Mouse (Mus musculus) midbrain, embryonic 11.5 days (tissue): ENCODE results near the gene Dbf4. TPM values are rescaled to one million over a fixed set of nuclear protein-coding genes. Genes with fewer than 3 reads are reported as not detected.
A peak's percentile ranks its signal among the peaks of the same experiment; 100 is the strongest.

Experiments used
- ATAC-seq: fragments of 200-750 bp; cut with Nextera tagmentation; 2 replicates; pipeline ENCODE4 v1.8.0; 2017; ENCODE audit warnings: moderate TSS enrichment, moderate library complexity; ENCODE audit not compliant: low FRiP score
- DNase-seq: peaks from one replicate; pipeline ENCODE4 v3.0.0; 2015; ENCODE audit warnings: low spot score; ENCODE audit errors: missing footprints
- H3K27ac ChIP-seq: fragments of 300-500 bp; sonication (generic); 2 replicates; pipeline ENCODE4 v1.5.1; 2014; ENCODE audit warnings: low read depth, low read length
- H3K27me3 ChIP-seq: fragments of 300-500 bp; sonication (generic); 2 replicates; pipeline ENCODE4 v1.6.1; 2014; ENCODE audit warnings: mild to moderate bottlenecking, low read length, moderate library complexity, mixed read lengths; ENCODE audit not compliant: control insufficient read depth, insufficient read depth
- H3K36me3 ChIP-seq: fragments of 300-500 bp; sonication (generic); 2 replicates; pipeline ENCODE4 v1.6.1; 2014; ENCODE audit warnings: mild to moderate bottlenecking, low read length, moderate library complexity, mixed read lengths; ENCODE audit not compliant: control insufficient read depth, insufficient read depth
- H3K4me1 ChIP-seq: fragments of 300-500 bp; sonication (generic); 2 replicates; pipeline ENCODE4 v1.6.1; 2014; ENCODE audit warnings: low read length; ENCODE audit not compliant: control insufficient read depth, insufficient read depth
- H3K4me2 ChIP-seq: fragments of 300-500 bp; sonication (generic); 2 replicates; pipeline ENCODE4 v1.6.1; 2014; ENCODE audit warnings: mild to moderate bottlenecking, moderate library complexity
- H3K4me3 ChIP-seq: fragments of 300-500 bp; sonication (generic); 2 replicates; pipeline ENCODE4 v1.5.1; 2014; ENCODE audit warnings: low read depth, low read length
- H3K9ac ChIP-seq: fragments of 300-500 bp; sonication (generic); 2 replicates; pipeline ENCODE4 v1.6.1; 2014; ENCODE audit warnings: low read length
- H3K9me3 ChIP-seq: fragments of 300-500 bp; sonication (generic); 2 replicates; pipeline ENCODE4 v1.6.1; 2016; ENCODE audit warnings: low read length; ENCODE audit not compliant: control insufficient read depth
- WGBS: fragments of 180-500 bp; shearing (Covaris S2); extraction: QIAGEN DNeasy Blood & Tissue Kit; methylation state at CpG from one replicate; pipeline ENCODE4 v1.1.7; 2014; 5-methylcytosine and 5-hydroxymethylcytosine counted together
- polyA plus RNA-seq: library from polyadenylated mRNA; unstranded; fragments of >200 nt; fragmentation: Nextera tagmentation; extraction: Ambion mirVana; gene quantifications from 2 replicates; pipeline ENCODE4 v1.2.1, GENCODE M21; 2014

Gene Dbf4
- polyA plus RNA-seq, 1 experiment from 2014 or later: 79.2 TPM

DNA sequence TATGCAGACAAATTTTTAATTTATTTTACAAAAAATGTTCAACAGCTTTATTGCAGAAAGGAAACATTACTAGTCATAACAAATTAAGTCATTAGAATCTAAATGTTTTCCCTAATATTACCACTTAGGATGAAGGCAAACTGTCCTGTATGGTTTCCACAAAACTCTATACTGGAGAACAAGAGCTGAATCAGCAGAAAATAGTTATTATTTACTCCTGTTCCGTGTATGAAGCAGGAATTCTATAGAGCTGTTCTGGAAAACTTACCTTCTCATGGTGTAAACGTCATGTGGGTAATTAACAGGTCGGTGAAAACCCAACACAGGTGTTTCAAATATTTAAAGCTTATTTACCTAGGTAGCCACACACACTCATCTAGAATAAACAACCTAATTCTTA lies 1.1 kb downstream of the Dbf4 start:
- no peaks in the 10 kb centered on the region; the same call in 1 of the 2 replicates for H3K4me1 ChIP-seq
- peaks cover 3% of the 10 kb centered on the region; the same call in 1 of the 2 replicates for H3K36me3 ChIP-seq
- no peaks in the 10 kb centered on the region for H3K9me3 ChIP-seq
- H3K27ac ChIP-seq: no peak overlapping the region
- DNase-seq (no peak), ATAC-seq (no peak)
- H3K9ac ChIP-seq: peak overlapping the region; percentile 96
- no peaks in the 10 kb centered on the region for H3K27me3 ChIP-seq
- peak overlapping the region; percentile 77 for H3K4me3 ChIP-seq
- WGBS: 21% methylated on average over 3 of the region's 3 CpGs
- H3K4me2 ChIP-seq: peak overlapping the region; percentile 62

DNA sequence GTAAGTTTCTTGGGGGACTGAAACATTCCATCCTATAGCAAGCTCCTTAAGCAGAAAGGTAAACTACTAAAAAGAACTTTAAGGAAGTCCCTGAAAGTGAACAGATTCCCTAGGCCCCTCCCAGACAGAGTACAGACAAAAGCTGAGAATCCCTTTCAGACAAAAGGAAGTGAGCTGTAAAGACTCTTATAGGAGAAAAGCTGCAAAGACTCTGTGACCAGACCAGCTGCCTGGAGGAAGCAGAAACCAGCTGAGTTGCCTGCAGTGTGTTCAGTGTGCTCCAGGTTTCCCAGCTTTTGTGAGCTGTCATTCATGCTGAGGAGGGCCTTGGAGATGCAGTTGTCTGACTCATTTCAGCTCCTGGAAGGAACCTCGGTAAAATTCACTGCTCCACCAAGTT lies 5.1 kb downstream of the Dbf4 start:
- 31% methylated on average over 1 of the region's 1 CpGs for WGBS
- Histone ChIP-seq H3K9ac (no peak overlapping the region), H3K4me3 (no peak overlapping the region), H3K27me3 (no peaks in the 10 kb centered on the region), H3K9me3 (no peaks in the 10 kb centered on the region), H3K4me1 (no peaks in the 10 kb centered on the region), H3K4me2 (no peak overlapping the region), H3K36me3 (peaks cover 3% of the 10 kb centered on the region; the same call in 1 of the 2 replicates), H3K27ac (no peak overlapping the region)
- ATAC-seq (no peak), DNase-seq (peak; percentile 81)

DNA sequence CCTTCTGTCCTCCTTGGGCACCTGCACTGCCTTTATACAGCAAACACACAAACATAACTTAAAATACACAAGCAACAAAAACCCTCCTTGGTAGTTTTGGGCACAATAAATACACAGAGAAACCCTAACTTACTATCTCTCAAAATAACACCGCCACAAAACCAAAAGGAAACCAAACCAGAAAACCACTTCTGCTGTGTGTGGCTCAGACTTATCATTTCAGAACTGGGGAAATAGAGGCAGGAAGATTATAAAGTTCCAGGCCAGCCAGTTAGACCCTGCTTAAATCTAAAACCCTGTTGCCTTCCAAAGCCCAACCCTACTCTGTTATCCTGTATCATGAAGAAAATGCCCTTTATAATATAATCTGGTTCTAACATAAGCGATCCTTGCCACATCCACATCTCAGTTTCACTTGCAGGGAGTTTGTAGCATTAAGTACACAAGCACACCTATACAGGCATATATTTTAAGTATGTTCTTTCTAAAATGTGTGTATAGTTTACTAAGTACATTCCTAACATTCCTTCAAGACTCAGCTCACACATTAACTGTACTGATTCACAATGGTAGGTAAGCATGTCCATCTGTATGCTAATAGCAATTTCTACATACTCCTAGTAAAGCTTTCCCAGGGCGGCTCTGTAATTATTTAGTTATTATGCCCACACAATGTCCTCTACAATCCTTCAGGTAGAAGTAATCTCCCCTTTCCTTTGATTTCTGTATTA lies 5.7 kb downstream of the Dbf4 start:
- Histone ChIP-seq H3K27ac (no peak overlapping the region), H3K36me3 (peaks cover 4% of the 10 kb centered on the region; the same call in 1 of the 2 replicates), H3K4me3 (no peak overlapping the region)

DNA sequence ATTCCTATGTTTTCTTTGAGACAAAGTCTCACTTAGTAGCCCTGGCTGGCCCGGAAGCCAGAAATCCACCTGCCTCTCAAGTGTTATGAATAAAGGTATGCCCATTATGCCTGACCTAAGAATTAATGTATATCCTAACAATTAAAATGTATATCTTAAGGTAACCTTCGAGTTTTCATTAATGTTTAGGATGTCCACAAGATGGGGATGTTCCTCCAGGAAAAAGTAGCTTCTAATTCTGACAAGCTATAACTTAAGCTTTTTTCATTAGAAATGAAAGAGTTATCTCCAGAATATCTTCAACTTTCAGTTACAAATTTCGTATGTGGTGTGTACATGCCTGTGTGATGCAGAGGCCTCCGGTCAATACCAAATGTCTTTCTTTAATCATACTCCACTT lies 13.8 kb downstream of the Dbf4 start:
- WGBS: 94% methylated on average over 4 of the region's 4 CpGs
- H3K9me3 ChIP-seq: no peaks in the 10 kb centered on the region
- no peak overlapping the region for H3K27ac ChIP-seq
- no peaks in the 10 kb centered on the region for H3K27me3 ChIP-seq
- H3K4me3 ChIP-seq: no peak overlapping the region
- H3K36me3 ChIP-seq: peaks cover 10% of the 10 kb centered on the region
- H3K4me2 ChIP-seq: no peak overlapping the region
- ATAC-seq (no peak), DNase-seq (no peak)
- no peaks in the 10 kb centered on the region for H3K4me1 ChIP-seq
- H3K9ac ChIP-seq: no peak overlapping the region

More for the DNA sequence above, 5.7 kb downstream of the Dbf4 start:
- Histone ChIP-seq H3K27me3 (no peaks in the 10 kb centered on the region), H3K4me1 (no peaks in the 10 kb centered on the region), H3K4me2 (no peak overlapping the region), H3K9me3 (no peaks in the 10 kb centered on the region), H3K9ac (no peak overlapping the region)
- ATAC-seq (no peak), DNase-seq (peak; percentile 62)
- 91% methylated on average over 3 of the region's 3 CpGs for WGBS

DNA sequence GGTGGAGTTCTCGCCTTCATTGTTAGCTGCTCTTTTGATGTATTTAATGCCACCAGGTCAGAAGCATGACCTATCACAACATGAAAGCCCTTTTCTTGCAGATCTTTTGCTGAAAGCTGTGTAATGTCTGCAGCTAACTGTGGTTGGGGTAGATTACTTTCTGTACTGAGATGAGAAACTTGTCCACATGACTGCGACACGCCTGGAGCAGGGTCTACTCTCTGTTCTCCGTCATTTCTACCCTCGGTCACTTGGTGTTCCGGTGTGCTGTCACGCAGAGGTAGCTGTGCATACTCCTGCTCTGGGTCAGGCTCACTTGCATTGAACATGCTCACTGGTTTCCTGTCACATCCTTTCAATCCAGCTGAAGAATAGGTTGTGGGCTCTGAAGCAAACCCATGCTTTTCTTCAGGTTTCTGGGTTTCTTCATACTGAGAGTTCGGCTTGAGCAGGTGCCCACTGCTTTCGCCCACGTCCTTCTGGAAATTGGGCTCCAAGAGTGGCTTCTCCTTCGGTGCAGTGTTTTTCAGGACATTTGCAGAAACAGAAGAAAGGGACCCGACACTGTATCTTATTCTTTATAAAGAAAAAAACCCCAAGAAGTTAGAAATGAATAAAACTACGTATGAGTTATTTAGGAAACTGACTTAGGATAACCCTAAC lies 24.8 kb downstream of the Dbf4 start:
- no peak overlapping the region for H3K4me3 ChIP-seq
- no peaks in the 10 kb centered on the region for H3K4me1 ChIP-seq
- ATAC-seq (no peak), DNase-seq (no peak)
- no peak overlapping the region for H3K27ac ChIP-seq
- H3K27me3 ChIP-seq: no peaks in the 10 kb centered on the region
- H3K36me3 ChIP-seq: peaks cover 11% of the 10 kb centered on the region
- WGBS: 93% methylated on average over 13 of the region's 13 CpGs
- no peaks in the 10 kb centered on the region for H3K9me3 ChIP-seq
- no peak overlapping the region for H3K9ac ChIP-seq
- H3K4me2 ChIP-seq: no peak overlapping the region

DNA sequence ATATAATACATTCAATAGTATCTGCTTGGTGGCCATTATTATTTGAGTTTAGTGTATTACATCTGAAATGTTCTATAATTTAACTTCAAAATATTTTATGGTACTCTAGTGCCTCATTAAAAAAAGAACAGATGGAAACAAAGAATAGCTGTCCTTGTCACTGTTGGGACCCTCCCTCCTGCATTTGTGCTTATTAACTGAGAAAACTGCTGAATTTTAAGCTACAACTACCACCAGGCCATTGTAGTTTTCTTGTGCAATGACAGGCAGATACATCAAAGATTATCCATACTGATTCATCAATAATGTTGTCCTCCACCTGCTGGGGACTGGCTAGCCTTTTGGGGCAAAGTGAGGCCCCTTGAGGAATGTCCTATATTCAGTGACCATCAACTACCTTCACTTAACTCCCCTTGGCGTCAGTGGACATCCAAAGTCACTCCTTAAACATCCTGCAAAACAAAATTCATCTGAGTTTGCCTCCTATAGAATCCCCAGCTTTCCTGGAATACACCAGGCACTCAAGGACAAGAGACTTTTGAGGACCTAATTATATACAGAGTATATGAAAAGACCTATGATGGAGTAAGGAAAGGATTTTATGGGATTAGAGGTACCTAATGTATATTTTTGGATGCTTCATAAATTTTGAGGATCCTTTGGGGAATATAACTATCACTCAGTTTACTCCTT lies 28.5 kb downstream of the Dbf4 start:
- WGBS: 84% methylated on average over 1 of the region's 1 CpGs
- H3K9me3 ChIP-seq: no peaks in the 10 kb centered on the region

DNA sequence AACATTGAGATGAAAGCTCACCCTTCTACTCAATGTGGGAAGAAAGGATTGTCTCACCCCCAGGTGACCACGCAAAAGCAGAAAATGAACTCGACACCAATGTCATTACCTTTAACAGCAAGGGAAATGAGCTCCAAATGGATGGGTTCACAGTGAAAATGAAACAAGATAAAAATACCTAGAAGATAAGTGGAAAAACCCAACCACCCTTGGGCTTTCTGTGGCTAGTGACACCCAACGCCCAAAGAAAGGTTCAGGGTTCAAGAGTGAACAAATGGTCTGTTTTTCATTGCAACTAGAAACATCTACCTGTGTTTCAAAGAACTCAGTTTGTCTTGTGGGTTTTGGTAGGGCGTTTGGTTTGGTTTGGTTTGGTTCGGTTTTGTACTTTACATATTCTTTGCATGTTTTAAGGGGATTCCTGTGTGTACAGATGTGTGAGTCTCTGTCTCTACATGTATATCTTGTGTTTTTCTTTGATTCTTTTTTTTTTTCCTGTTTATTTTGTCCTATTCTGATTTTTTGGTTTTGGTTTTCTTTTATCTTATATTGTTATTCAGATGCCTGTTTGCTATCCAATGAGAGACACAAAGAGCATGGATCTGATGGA lies 48.1 kb downstream of the Dbf4 start:
- Histone ChIP-seq H3K9ac (no peak overlapping the region), H3K27ac (no peak overlapping the region), H3K4me1 (no peaks in the 10 kb centered on the region), H3K36me3 (no peaks in the 10 kb centered on the region), H3K27me3 (no peaks in the 10 kb centered on the region), H3K4me3 (no peak overlapping the region), H3K4me2 (no peak overlapping the region), H3K9me3 (no peaks in the 10 kb centered on the region)
- DNase-seq (peak; percentile 56), ATAC-seq (no peak)
- 92% methylated on average over 5 of the region's 5 CpGs for WGBS

More for the DNA sequence above, 28.5 kb downstream of the Dbf4 start:
- Histone ChIP-seq H3K4me2 (no peak overlapping the region), H3K27ac (no peak overlapping the region), H3K36me3 (peaks cover 9% of the 10 kb centered on the region), H3K4me1 (no peaks in the 10 kb centered on the region), H3K9ac (no peak overlapping the region), H3K4me3 (no peak overlapping the region), H3K27me3 (no peaks in the 10 kb centered on the region)
- ATAC-seq (no peak), DNase-seq (peak; percentile 74)

DNA sequence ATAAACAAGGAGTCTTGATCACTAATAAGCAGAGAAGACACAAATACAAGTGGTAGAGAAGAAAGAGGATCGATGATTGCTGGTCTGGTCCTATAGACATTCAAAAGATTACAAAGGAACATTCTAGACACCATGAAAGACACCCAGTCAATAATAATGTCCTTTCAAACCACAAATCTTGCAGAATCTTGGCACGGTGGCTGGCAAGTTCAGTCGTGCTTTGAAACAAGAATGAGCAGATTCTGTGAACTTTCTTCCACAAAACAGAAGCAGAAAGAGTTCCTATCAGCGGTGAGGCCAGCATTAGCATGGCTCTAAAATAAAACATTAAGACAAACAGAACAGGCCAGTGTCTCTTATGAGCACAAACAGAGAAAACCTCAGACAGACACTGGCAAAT lies 49.1 kb downstream of the Dbf4 start:
- no peak overlapping the region for H3K4me3 ChIP-seq
- no peaks in the 10 kb centered on the region for H3K36me3 ChIP-seq
- DNase-seq: peak; percentile 47
- 84% methylated on average over 4 of the region's 4 CpGs for WGBS
- H3K9ac ChIP-seq: no peak overlapping the region
- no peak overlapping the region for H3K4me2 ChIP-seq
- no peaks in the 10 kb centered on the region for H3K4me1 ChIP-seq
- no peaks in the 10 kb centered on the region for H3K9me3 ChIP-seq
- ATAC-seq: no peak
- H3K27ac ChIP-seq: no peak overlapping the region
- H3K27me3 ChIP-seq: no peaks in the 10 kb centered on the region
